Mouse (Mus musculus): ENCODE data around the gene Hhatl. TPM values are rescaled to one million over a fixed set of nuclear protein-coding genes. Genes with fewer than 3 reads are reported as not detected.

Hhatl gene
- polyA plus RNA-seq, 1 experiment from 2014 or later, result 0.50 TPM

GRCm38 (mm10) chr9:121757432-121757831 is 34.9 kb downstream of the Hhatl start:
- ATAC-seq, result no peak
- 59% methylated on average over 3 of the region's 3 CpGs for WGBS

GRCm38 (mm10) chr9:121756785-121757184 is 35.5 kb downstream of the Hhatl start:
- 98% methylated on average over 3 of the region's 3 CpGs for WGBS
- no peak for ATAC-seq
- Histone ChIP-seq H3K9ac (ENCODE audit: low read depth, low read length) (no peak overlapping the region), H3K9me3 (ENCODE audit: control insufficient read depth, low read length) (no peaks in the 10 kb centered on the region), H3K36me3 (ENCODE audit: control insufficient read depth, insufficient read depth, low read length) (peaks cover 24% of the 10 kb centered on the region), H3K4me1 (ENCODE audit: control insufficient read depth, insufficient read depth, low read depth, low read length) (peaks cover 26% of the 10 kb centered on the region), H3K4me3 (ENCODE audit: low read length) (no peak overlapping the region), H3K4me2 (ENCODE audit: low read length) (no peak overlapping the region), H3K27me3 (replicated peaks; ENCODE audit: control insufficient read depth, insufficient read depth, low read length) (no peaks in the 10 kb centered on the region), H3K27ac (ENCODE audit: low read depth, low read length) (no peak overlapping the region)

More at GRCm38 (mm10) chr9:121757432-121757831, 34.9 kb downstream of the Hhatl start:
- no peak overlapping the region for H3K4me2 ChIP-seq (ENCODE audit: low read length)
- no peak overlapping the region for H3K27ac ChIP-seq (ENCODE audit: low read depth, low read length)
- no peak overlapping the region for H3K9ac ChIP-seq (ENCODE audit: low read depth, low read length)
- peaks cover 28% of the 10 kb centered on the region for H3K4me1 ChIP-seq (ENCODE audit: control insufficient read depth, insufficient read depth, low read depth, low read length)
- no peak overlapping the region for H3K4me3 ChIP-seq (ENCODE audit: low read length)
- no peaks in the 10 kb centered on the region for H3K9me3 ChIP-seq (ENCODE audit: control insufficient read depth, low read length)
- H3K27me3 ChIP-seq (replicated peaks; ENCODE audit: control insufficient read depth, insufficient read depth, low read length), result no peaks in the 10 kb centered on the region
- peaks cover 21% of the 10 kb centered on the region; the same call in 1 of the 2 replicates for H3K36me3 ChIP-seq (ENCODE audit: control insufficient read depth, insufficient read depth, low read length)

DNA sequence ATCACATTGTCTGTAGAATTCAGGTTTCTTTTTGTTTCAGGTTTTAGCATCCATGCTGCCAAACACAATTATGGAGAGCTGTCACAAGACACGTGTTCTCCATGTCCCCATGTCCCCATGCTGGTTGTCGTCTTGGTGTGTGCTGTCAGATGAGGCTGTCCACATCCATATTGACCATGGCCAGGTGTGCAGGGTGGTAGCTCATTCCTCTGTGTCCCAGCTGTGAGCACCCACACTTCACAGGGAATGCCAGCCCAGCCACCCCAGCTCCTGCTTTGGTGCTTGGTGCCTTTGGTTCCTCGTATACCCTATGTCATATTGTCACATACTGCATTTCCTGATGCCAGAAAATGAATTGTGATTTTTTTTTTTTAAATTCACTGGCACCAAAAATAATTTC is 37.7 kb downstream of the Hhatl start:
- Histone ChIP-seq H3K4me2 (ENCODE audit: low read length) (no peak overlapping the region), H3K9ac (ENCODE audit: low read depth, low read length) (no peak overlapping the region), H3K36me3 (ENCODE audit: control insufficient read depth, insufficient read depth, low read length) (peaks cover 44% of the 10 kb centered on the region), H3K9me3 (ENCODE audit: control insufficient read depth, low read length) (no peaks in the 10 kb centered on the region), H3K27me3 (replicated peaks; ENCODE audit: control insufficient read depth, insufficient read depth, low read length) (no peaks in the 10 kb centered on the region), H3K4me3 (ENCODE audit: low read length) (no peak overlapping the region), H3K4me1 (ENCODE audit: control insufficient read depth, insufficient read depth, low read depth, low read length) (peaks cover 12% of the 10 kb centered on the region), H3K27ac (ENCODE audit: low read depth, low read length) (no peak overlapping the region)
- WGBS, result 88% methylated on average over 3 of the region's 3 CpGs
- ATAC-seq, result no peak

DNA sequence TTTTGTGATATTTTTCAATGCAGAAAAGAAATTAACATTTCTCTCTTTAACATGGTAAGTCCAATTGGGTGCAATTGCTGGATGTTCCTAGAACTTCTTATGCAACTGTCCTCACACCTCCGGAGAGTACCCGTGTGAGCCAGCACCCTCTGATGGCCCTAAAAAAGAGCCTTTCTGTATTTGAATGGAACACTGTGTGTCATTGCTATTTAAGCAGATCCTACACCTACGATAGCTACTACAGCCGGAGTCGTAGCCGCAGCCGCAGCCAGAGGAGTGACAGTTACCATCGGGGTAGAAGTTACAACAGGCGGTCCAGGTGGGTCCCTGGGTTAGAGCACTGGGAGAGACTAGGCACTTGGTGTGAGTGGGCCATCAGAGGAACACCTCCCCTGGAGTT is 39.5 kb downstream of the Hhatl start:
- Histone ChIP-seq H3K9ac (ENCODE audit: low read depth, low read length) (no peak overlapping the region), H3K4me2 (ENCODE audit: low read length) (no peak overlapping the region), H3K9me3 (ENCODE audit: control insufficient read depth, low read length) (no peaks in the 10 kb centered on the region), H3K4me3 (ENCODE audit: low read length) (no peak overlapping the region), H3K36me3 (ENCODE audit: control insufficient read depth, insufficient read depth, low read length) (peaks cover 59% of the 10 kb centered on the region), H3K27ac (ENCODE audit: low read depth, low read length) (no peak overlapping the region), H3K27me3 (replicated peaks; ENCODE audit: control insufficient read depth, insufficient read depth, low read length) (no peaks in the 10 kb centered on the region), H3K4me1 (ENCODE audit: control insufficient read depth, insufficient read depth, low read depth, low read length) (peaks cover 1% of the 10 kb centered on the region)
- ATAC-seq, result no peak
- WGBS, result 96% methylated on average over 9 of the region's 9 CpGs

GRCm38 (mm10) chr9:121744051-121744450 is 48.3 kb downstream of the Hhatl start:
- no peak overlapping the region for H3K4me2 ChIP-seq (ENCODE audit: low read length)
- ATAC-seq, result no peak
- no peak overlapping the region for H3K27ac ChIP-seq (ENCODE audit: low read depth, low read length)
- H3K27me3 ChIP-seq (replicated peaks; ENCODE audit: control insufficient read depth, insufficient read depth, low read length), result no peaks in the 10 kb centered on the region
- no peak overlapping the region for H3K9ac ChIP-seq (ENCODE audit: low read depth, low read length)
- H3K9me3 ChIP-seq (ENCODE audit: control insufficient read depth, low read length), result no peaks in the 10 kb centered on the region
- peaks cover 55% of the 10 kb centered on the region for H3K36me3 ChIP-seq (ENCODE audit: control insufficient read depth, insufficient read depth, low read length)
- no peak overlapping the region for H3K4me3 ChIP-seq (ENCODE audit: low read length)
- WGBS, result 91% methylated on average over 8 of the region's 8 CpGs
- H3K4me1 ChIP-seq (ENCODE audit: control insufficient read depth, insufficient read depth, low read depth, low read length), result no peaks in the 10 kb centered on the region

GRCm38 (mm10) chr9:121741168-121741567 is 51.1 kb downstream of the Hhatl start:
- Histone ChIP-seq H3K36me3 (ENCODE audit: control insufficient read depth, insufficient read depth, low read length) (peaks cover 30% of the 10 kb centered on the region), H3K27me3 (replicated peaks; ENCODE audit: control insufficient read depth, insufficient read depth, low read length) (no peaks in the 10 kb centered on the region)

DNA sequence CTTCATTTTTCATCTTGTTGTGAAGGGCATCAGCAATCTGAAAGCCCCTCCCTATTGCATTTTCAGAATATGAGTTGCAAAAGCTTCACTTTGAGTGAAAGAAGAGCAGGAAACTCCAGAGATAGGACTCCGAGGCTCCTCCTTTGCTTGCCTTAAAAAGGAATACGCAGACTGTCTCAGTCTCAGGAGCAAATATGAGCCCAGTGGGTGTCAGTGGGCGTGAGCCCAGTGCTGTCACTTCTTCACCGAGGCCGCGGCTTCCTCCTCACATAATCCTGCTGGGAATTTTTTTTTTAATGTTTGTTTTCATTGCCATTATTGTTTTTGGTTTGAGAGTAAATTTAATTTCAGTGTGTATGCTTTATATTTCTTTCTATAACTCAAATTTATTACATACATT is 51.8 kb downstream of the Hhatl start:
- no peak for ATAC-seq
- Histone ChIP-seq H3K27me3 (replicated peaks; ENCODE audit: control insufficient read depth, insufficient read depth, low read length) (no peaks in the 10 kb centered on the region), H3K9me3 (ENCODE audit: control insufficient read depth, low read length) (no peaks in the 10 kb centered on the region), H3K4me3 (ENCODE audit: low read length) (no peak overlapping the region), H3K4me2 (ENCODE audit: low read length) (no peak overlapping the region), H3K36me3 (ENCODE audit: control insufficient read depth, insufficient read depth, low read length) (peaks cover 26% of the 10 kb centered on the region), H3K9ac (ENCODE audit: low read depth, low read length) (no peak overlapping the region), H3K27ac (ENCODE audit: low read depth, low read length) (no peak overlapping the region), H3K4me1 (ENCODE audit: control insufficient read depth, insufficient read depth, low read depth, low read length) (no peaks in the 10 kb centered on the region)
- 88% methylated on average over 6 of the region's 6 CpGs for WGBS

More at GRCm38 (mm10) chr9:121741168-121741567, 51.1 kb downstream of the Hhatl start:
- no peak for ATAC-seq
- H3K4me1 ChIP-seq (ENCODE audit: control insufficient read depth, insufficient read depth, low read depth, low read length), result no peaks in the 10 kb centered on the region
- no peaks in the 10 kb centered on the region for H3K9me3 ChIP-seq (ENCODE audit: control insufficient read depth, low read length)
- H3K27ac ChIP-seq (ENCODE audit: low read depth, low read length), result no peak overlapping the region
- no peak overlapping the region for H3K4me3 ChIP-seq (ENCODE audit: low read length)
- H3K4me2 ChIP-seq (ENCODE audit: low read length), result no peak overlapping the region
- 96% methylated on average over 3 of the region's 3 CpGs for WGBS
- H3K9ac ChIP-seq (ENCODE audit: low read depth, low read length), result no peak overlapping the region

Other genes with a start within 250 kb of the Hhatl start
- 0.16 TPM in 1 of 2 replicates, not detected in the other for gene Lyzl4, start 150.4 kb downstream of the Hhatl start, polyA plus RNA-seq (2015; fragmentation: Nextera tagmentation; extraction: Ambion mirVana)
- gene Vipr1, start 149.8 kb downstream of the Hhatl start, polyA plus RNA-seq (2015; fragmentation: Nextera tagmentation; extraction: Ambion mirVana), result 0.49 and 0.80 TPM in 2 replicates
- 29.2 and 30.4 TPM in 2 replicates for gene Sec22c, start 87.0 kb downstream of the Hhatl start, polyA plus RNA-seq (2015; fragmentation: Nextera tagmentation; extraction: Ambion mirVana)
- gene Ss18l2, start 82.2 kb downstream of the Hhatl start, polyA plus RNA-seq (2015; fragmentation: Nextera tagmentation; extraction: Ambion mirVana), result 171 and 184 TPM in 2 replicates
- gene Nktr, start 73.3 kb downstream of the Hhatl start, polyA plus RNA-seq (2015; fragmentation: Nextera tagmentation; extraction: Ambion mirVana), result 43.2 and 44.4 TPM in 2 replicates
- 15.0 and 22.8 TPM in 2 replicates for gene Zfp651, start 33.2 kb downstream of the Hhatl start, polyA plus RNA-seq (2015; fragmentation: Nextera tagmentation; extraction: Ambion mirVana)
- gene Klhl40, start 14.9 kb downstream of the Hhatl start, polyA plus RNA-seq (2015; fragmentation: Nextera tagmentation; extraction: Ambion mirVana), result 1.9 and 3.3 TPM in 2 replicates
- gene Ccdc13, start 47.0 kb upstream of the Hhatl start, polyA plus RNA-seq (2015; fragmentation: Nextera tagmentation; extraction: Ambion mirVana), result 2.8 and 3.6 TPM in 2 replicates
- gene Higd1a, start 65.9 kb upstream of the Hhatl start, polyA plus RNA-seq (2015; fragmentation: Nextera tagmentation; extraction: Ambion mirVana), result 160 and 166 TPM in 2 replicates
- gene Ackr2, start 105.8 kb upstream of the Hhatl start, polyA plus RNA-seq (2015; fragmentation: Nextera tagmentation; extraction: Ambion mirVana), result 3.5 and 3.8 TPM in 2 replicates
- gene Cyp8b1, start 123.8 kb upstream of the Hhatl start, polyA plus RNA-seq (2015; fragmentation: Nextera tagmentation; extraction: Ambion mirVana), result not detected in 2 replicates
- gene Fam198a, start 158.5 kb upstream of the Hhatl start, polyA plus RNA-seq (2015; fragmentation: Nextera tagmentation; extraction: Ambion mirVana), result 2.9 and 3.1 TPM in 2 replicates
- gene Pomgnt2, start 204.6 kb upstream of the Hhatl start, polyA plus RNA-seq (2015; fragmentation: Nextera tagmentation; extraction: Ambion mirVana), result 41.7 and 43.5 TPM in 2 replicates

Measured in hindbrain, embryonic 16.5 days (tissue).